Mouse (Mus musculus): ENCODE data around the gene Dnajc16. TPM values are rescaled to one million over a fixed set of nuclear protein-coding genes. Genes with fewer than 3 reads are reported as not detected.
A peak's percentile ranks its signal among the peaks of the same experiment; 100 is the strongest.

Dnajc16 gene
- total RNA-seq, 2 experiments from 2014 or later, result 43.4 to 43.7 TPM

GRCm38 (mm10) chr4:141793282-141794151, 2.8 kb upstream of the Dnajc16 start, which contains the start of gene Casp9:
Gene Casp9 (plus strand): TSS chr4:141793612.
- TF ChIP-seq CTCF (IDR thresholded peaks at IDR 0.05), result no peak; the same call in 1 of the 2 replicates
- intact Hi-C loops (cut with DNase I), result loop anchor here (2.0 kb wide), 1 partner anchor 71 kb away; the partner anchor contains the start of gene Ddi2
- DNase-seq (ENCODE audit: extremely low spot score in 1 of 2, low spot score in 2 of 2), result peak; percentile 95 to 96
- peak within 1 kb of the TSS; percentile 57 for H3K4me3 ChIP-seq
- peak within 1 kb of the TSS; percentile 96 for H3K27ac ChIP-seq

- DNase-seq (ENCODE audit: extremely low spot score in 1 of 2, low spot score in 2 of 2), result no peak
These were observed 2.0 kb upstream of the Dnajc16 start for GRCm38 (mm10) chr4:141792554-141793281.

GRCm38 (mm10) chr4:141791951-141792350, 1.2 kb upstream of the Dnajc16 start:
- TF ChIP-seq CTCF (IDR thresholded peaks at IDR 0.05), result no peak
- Histone ChIP-seq H3K4me3 (no peak overlapping the region), H3K27ac (peak overlapping the region; percentile 96; the same call in 1 of the 2 replicates)
- DNase-seq (ENCODE audit: extremely low spot score in 1 of 2, low spot score in 2 of 2), result no peak
- intact Hi-C loops (cut with DNase I), result loop anchor here (2.0 kb wide), 1 partner anchor 69 kb away; the partner anchor contains the start of gene Ddi2

More at GRCm38 (mm10) chr4:141792554-141793281, 2.0 kb upstream of the Dnajc16 start:
- TF ChIP-seq CTCF (IDR thresholded peaks at IDR 0.05), result no peak
- peak overlapping the region; percentile 57 for H3K4me3 ChIP-seq
- H3K27ac ChIP-seq, result peak overlapping the region; percentile 96
- intact Hi-C loops (cut with DNase I), result loop anchor here (2.0 kb wide), 1 partner anchor 70 kb away; the partner anchor contains the start of gene Ddi2

GRCm38 (mm10) chr4:141791486-141791885, 755 bp upstream of the Dnajc16 start:
- H3K4me3 ChIP-seq, result no peak overlapping the region
- H3K27ac ChIP-seq, result no peak overlapping the region
- no peak for DNase-seq (ENCODE audit: extremely low spot score in 1 of 2, low spot score in 2 of 2)
- TF ChIP-seq CTCF (IDR thresholded peaks at IDR 0.05), result no peak
- intact Hi-C loops (cut with DNase I), result no loop called here

- H3K27ac ChIP-seq, result peak overlapping the region; percentile 95
- TF ChIP-seq CTCF (IDR thresholded peaks at IDR 0.05), result no peak
- no peak for DNase-seq (ENCODE audit: extremely low spot score in 1 of 2, low spot score in 2 of 2)
- H3K4me3 ChIP-seq, result peak overlapping the region; percentile 87
- intact Hi-C loops (cut with DNase I), result no loop called here
These were observed 1.0 kb downstream of the Dnajc16 start for GRCm38 (mm10) chr4:141789564-141790218.

- intact Hi-C loops (cut with DNase I), result no loop called here
- DNase-seq (ENCODE audit: extremely low spot score in 1 of 2, low spot score in 2 of 2), result no peak
- no peak for TF ChIP-seq CTCF (IDR thresholded peaks at IDR 0.05)
- H3K4me3 ChIP-seq, result no peak overlapping the region
- H3K27ac ChIP-seq, result no peak overlapping the region
These were observed 3.3 kb downstream of the Dnajc16 start for GRCm38 (mm10) chr4:141787462-141787861.

- H3K4me3 ChIP-seq, result no peak overlapping the region
- TF ChIP-seq CTCF (IDR thresholded peaks at IDR 0.05), result no peak
- intact Hi-C loops (cut with DNase I), result no loop called here
- H3K27ac ChIP-seq, result no peak overlapping the region
- no peak for DNase-seq (ENCODE audit: extremely low spot score in 1 of 2, low spot score in 2 of 2)
These were observed 3.7 kb downstream of the Dnajc16 start for GRCm38 (mm10) chr4:141787046-141787445.

GRCm38 (mm10) chr4:141786141-141786540, 4.6 kb downstream of the Dnajc16 start:
- Histone ChIP-seq H3K27ac (no peak overlapping the region), H3K4me3 (no peak overlapping the region)
- intact Hi-C loops (cut with DNase I), result no loop called here

GRCm38 (mm10) chr4:141784835-141785234, 5.9 kb downstream of the Dnajc16 start:
- TF ChIP-seq CTCF (IDR thresholded peaks at IDR 0.05), result no peak; the same call in 1 of the 2 replicates
- intact Hi-C loops (cut with DNase I), result no loop called here

More at GRCm38 (mm10) chr4:141786141-141786540, 4.6 kb downstream of the Dnajc16 start:
- no peak for TF ChIP-seq CTCF (IDR thresholded peaks at IDR 0.05)
- DNase-seq (ENCODE audit: extremely low spot score in 1 of 2, low spot score in 2 of 2), result no peak

GRCm38 (mm10) chr4:141781201-141781985, 9.3 kb downstream of the Dnajc16 start:
- Histone ChIP-seq H3K27ac (no peak overlapping the region; the same call in 1 of the 2 replicates), H3K4me3 (no peak overlapping the region)
- no peak for TF ChIP-seq CTCF (IDR thresholded peaks at IDR 0.05)
- intact Hi-C loops (cut with DNase I), result loop anchor here (2.0 kb wide), 1 partner anchor 51 kb away; no protein-coding TSS in a partner anchor
- DNase-seq (ENCODE audit: extremely low spot score in 1 of 2, low spot score in 2 of 2), result no peak

More at GRCm38 (mm10) chr4:141784835-141785234, 5.9 kb downstream of the Dnajc16 start:
- no peak overlapping the region for H3K4me3 ChIP-seq
- H3K27ac ChIP-seq, result peak overlapping the region; percentile 59
- DNase-seq (ENCODE audit: extremely low spot score in 1 of 2, low spot score in 2 of 2), result no peak

Data from left cerebral cortex, adult 2 months (tissue).